Mouse (Mus musculus): Measurements from ENCODE around the gene Taar7e. TPM values are rescaled to one million over a fixed set of nuclear protein-coding genes. Genes with fewer than 3 reads are reported as not detected.
"Not testable (repeated sequence)": the region's sequence is repeated elsewhere in the genome, so short reads cannot be mapped to it uniquely, and the experiment has no call there.

Taar7e gene
- total RNA-seq (2015; ENCODE audit: low replicate concordance) = not detected in 2 replicates
- total RNA-seq (2017; ENCODE audit: low replicate concordance) = not detected in 2 replicates

- no peak for ATAC-seq (replicated peaks; ENCODE audit: low FRiP score, poor library complexity, severe bottlenecking)
Measured at GRCm38 (mm10) chr10:24037314-24037713, at the start of gene Taar7e. Taar7e (plus strand) TSS chr10:24037614.

DNA sequence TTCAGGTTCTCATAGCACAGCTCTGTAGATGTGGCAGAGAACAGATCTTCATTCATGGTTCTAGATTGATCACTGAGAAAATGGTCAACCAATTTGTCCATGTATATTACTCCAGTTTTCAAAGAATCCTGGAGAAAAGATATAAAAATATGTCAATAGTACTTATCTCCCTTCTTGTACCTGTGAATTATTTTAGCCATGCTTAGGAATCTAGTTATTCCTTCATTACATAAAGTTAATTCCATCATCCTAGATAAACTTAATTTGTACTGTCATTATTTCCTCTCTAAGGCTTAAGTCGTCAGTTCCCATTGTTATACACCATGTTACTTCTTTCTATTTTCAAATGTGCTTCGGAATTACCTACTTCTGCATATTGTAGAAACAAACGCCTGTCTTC, 44.0 kb upstream of the Taar7e start, which contains the start of gene Taar7a:
TSS of gene Taar7a (minus strand) at position 101 of the 400 bp plus-strand sequence.
- ATAC-seq (replicated peaks; ENCODE audit: low FRiP score, poor library complexity, severe bottlenecking) = no peak

DNA sequence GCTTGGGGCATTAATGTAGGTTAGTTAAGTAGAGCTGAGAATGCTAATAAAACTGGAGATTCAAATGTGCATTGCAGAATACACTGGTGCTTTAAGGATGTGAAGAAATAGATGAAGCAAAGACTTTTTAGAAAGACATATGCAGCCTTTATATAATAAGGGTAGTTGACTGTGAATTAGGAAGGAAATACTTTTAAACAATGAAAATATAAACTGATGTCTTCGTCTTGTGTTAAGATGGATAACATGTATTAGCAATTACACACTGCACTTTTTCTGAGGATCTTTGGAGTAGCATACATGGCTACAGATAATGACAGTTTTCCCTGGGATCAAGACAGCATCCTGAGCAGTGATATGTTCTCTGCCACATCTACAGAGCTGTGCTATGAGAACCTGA, 37.8 kb upstream of the Taar7e start, which contains the start of gene Taar7b:
TSS of gene Taar7b (plus strand) at position 301 of the 400 bp plus-strand sequence.
- ATAC-seq (replicated peaks; ENCODE audit: low FRiP score, poor library complexity, severe bottlenecking) = no peak

GRCm38 (mm10) chr10:24006442-24006841, 31.0 kb upstream of the Taar7e start:
- peak; percentile 80 for ATAC-seq (replicated peaks; ENCODE audit: low FRiP score, poor library complexity, severe bottlenecking)

DNA sequence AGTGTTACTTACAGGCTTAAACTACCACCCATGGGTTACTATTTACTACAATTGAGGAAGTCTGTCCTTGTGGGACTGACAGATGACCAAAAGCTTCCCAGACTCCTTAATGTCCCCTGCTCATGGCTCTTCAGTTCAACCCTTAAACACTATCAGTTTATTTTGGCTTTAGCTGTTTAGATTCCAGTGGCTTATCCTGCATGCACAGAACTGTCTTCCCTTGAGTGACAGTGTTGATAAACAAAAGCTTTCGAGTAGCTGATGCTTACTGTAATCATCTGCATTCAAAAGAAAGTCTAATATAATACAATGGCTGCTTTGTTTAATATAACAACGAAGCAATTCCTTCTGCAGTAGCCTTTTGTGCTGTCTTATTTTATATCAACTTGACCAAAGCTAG, 30.4 kb upstream of the Taar7e start:
- ATAC-seq (replicated peaks; ENCODE audit: low FRiP score, poor library complexity, severe bottlenecking) = peak; percentile 88

DNA sequence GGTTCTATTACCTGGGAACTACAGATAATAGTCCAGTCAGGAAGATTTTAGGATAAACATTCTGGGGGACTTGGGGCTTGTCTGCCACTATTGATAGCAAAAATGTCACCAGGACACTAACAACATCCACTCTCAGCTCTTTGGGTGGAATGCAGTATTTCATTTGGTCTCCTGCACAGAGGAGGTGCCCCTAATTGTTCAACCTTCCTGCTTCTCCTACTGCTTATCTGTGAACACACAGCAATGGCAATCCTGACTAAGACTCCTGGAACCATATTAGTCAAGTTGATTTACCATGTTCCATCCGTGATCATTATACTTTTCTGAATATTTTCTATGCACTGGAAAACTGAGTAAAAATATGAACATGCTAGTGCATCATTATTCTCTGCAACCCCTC, 29.3 kb upstream of the Taar7e start:
- ATAC-seq (replicated peaks; ENCODE audit: low FRiP score, poor library complexity, severe bottlenecking) = 0 out of 2 replicates have a peak, but pooled peaks have one; percentile 47

DNA sequence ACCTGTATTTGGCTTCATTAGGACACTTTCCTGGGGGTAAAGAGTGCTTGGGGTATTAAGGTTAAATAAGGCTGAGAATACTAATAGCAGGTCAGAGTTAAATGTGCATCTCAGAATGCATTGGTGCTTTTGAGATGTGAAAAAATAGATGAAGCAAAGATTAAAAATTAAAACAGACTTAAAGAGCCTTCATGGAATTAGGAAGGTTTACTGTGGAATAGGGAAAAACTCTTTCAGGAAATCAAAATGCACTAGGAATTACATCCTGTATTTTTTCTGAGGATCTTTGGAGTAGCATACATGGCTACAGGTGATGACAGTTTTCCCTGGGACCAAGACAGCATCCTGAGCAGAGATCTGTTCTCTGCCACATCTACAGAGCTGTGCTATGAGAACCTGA, 10.5 kb upstream of the Taar7e start, which contains the start of gene Taar7d:
TSS of gene Taar7d (plus strand) at position 301 of the 400 bp plus-strand sequence.
- ATAC-seq (replicated peaks; ENCODE audit: low FRiP score, poor library complexity, severe bottlenecking) = no peak

DNA sequence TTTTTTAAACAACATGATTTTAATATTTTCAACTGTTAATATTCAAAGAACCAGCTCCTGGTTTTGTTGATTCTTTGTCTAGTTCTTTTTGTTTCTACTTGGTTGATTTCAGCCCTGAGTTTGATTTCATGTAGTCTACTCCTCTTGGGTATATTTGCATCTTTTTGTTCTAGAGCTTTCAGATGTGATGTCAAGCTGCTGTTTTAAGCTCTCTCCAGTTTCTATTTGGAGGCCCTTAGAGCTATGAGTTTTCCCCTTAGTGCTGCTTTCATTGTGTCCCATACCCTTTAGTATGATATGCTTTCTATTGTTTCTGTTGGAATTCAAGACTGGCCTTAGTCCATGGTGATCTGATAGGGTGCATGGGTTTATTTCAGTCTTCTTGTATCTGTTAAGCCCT, 6.1 kb upstream of the Taar7e start:
- no peak for ATAC-seq (replicated peaks; ENCODE audit: low FRiP score, poor library complexity, severe bottlenecking)

- ATAC-seq (replicated peaks; ENCODE audit: low FRiP score, poor library complexity, severe bottlenecking) = peak; percentile 87
Measured at GRCm38 (mm10) chr10:24040120-24040869, 2.9 kb downstream of the Taar7e start.

GRCm38 (mm10) chr10:24049210-24049609, 11.8 kb downstream of the Taar7e start, which contains the start of gene Taar7f:
Taar7f (plus strand) TSS chr10:24049510.
- ATAC-seq (replicated peaks; ENCODE audit: low FRiP score, poor library complexity, severe bottlenecking) = no peak

DNA sequence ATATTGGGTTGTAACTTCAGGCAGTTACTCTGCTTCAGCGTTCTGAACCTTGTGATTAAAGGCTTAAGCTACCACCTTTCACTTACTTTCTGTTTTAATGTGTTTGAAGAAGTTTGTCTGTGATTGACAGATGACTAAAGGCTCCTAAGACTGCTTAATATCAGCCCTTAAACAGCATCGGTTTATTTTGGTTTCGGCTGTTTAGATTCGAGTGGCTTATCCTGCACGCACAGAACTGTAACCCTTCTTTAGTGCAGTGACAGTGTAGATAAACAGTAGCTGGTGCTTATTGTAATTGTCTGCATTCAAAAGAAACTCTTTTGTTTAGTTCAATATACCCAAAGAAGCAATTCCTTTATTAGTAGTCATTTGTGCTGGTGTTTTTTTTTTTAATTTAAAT, 14.6 kb downstream of the Taar7e start:
- no peak; the same call in 1 of the 2 replicates for ATAC-seq (replicated peaks; ENCODE audit: low FRiP score, poor library complexity, severe bottlenecking)

DNA sequence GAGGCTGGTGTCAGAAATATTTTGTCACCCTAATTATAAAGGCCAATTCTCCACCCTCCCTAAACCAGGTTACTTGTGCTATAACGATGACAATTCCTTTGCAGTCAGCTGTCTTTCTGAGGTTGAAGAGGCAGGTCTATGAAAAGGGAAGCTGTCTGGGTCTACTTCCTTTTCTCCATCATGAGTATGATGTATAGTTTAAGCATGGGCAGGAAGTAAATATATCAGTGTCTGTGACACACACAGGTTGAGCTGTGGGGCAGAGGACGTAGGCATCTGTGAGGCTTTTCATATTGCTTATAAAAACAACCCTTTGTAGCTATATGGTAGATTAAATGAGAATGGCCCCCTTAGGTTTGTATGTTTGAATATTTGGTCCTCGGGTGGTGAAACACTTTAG, 21.6 kb downstream of the Taar7e start:
- ATAC-seq (replicated peaks; ENCODE audit: low FRiP score, poor library complexity, severe bottlenecking) = no peak

DNA sequence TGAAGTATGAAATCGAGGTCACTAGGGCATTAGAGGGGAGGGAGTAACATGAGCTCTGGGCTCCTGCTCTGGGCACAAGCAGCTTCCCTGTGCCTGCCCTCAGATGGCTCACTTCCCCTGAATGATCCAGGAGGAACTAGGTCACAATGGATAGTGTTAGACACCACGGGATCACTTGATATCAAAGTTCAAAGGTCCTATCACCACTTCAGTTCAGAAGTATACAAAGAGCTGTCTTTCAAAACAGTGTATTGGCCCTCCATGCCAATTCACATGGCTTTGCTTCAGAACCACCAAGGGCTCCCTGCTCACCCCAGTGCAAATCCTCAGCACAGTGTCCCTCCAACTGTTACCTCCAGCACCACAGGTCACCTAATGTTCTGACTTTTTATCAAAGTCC, 37.3 kb downstream of the Taar7e start:
- ATAC-seq (replicated peaks; ENCODE audit: low FRiP score, poor library complexity, severe bottlenecking) = not testable (repeated sequence)

- not testable (repeated sequence) for ATAC-seq (replicated peaks; ENCODE audit: low FRiP score, poor library complexity, severe bottlenecking)
Measured at GRCm38 (mm10) chr10:24076200-24076599, 38.8 kb downstream of the Taar7e start, which contains the start of gene Taar8a. Taar8a (plus strand) TSS chr10:24076500.

- no peak for ATAC-seq (replicated peaks; ENCODE audit: low FRiP score, poor library complexity, severe bottlenecking)
Measured at GRCm38 (mm10) chr10:24080166-24080565, 42.8 kb downstream of the Taar7e start.

DNA sequence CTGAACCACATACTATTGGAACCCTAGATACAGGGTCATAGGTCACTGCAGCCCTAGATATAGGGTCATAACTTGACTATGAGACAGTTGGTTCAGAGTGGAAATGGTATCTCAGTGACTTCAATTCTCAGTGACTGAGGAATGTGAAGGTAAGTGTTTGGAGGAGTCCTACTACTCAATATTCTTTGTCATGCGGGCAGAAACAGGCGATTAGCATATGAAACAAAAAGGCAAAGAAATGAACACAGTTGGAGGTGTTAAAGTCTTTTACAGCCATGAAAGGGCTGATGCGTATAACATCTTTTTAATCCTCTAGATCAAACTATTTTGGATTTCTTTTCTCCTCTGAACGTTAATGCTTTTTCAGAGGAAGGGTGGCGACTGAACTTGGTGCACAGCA, 48.5 kb downstream of the Taar7e start:
- ATAC-seq (replicated peaks; ENCODE audit: low FRiP score, poor library complexity, severe bottlenecking) = no peak

GRCm38 (mm10) chr10:24086555-24086954, 49.1 kb downstream of the Taar7e start:
- ATAC-seq (replicated peaks; ENCODE audit: low FRiP score, poor library complexity, severe bottlenecking) = no peak

GRCm38 (mm10) chr10:24087168-24087567, 49.8 kb downstream of the Taar7e start:
- ATAC-seq (replicated peaks; ENCODE audit: low FRiP score, poor library complexity, severe bottlenecking) = no peak

Measured in erythroblast, adult 5-6 weeks (primary cell).